Comparison of ENCODE assay signal across 11 mouse cellular contexts in genomic region chr4:108253317-108253716, GRCm38 (mm10). TPM values are rescaled to one million over a fixed set of nuclear protein-coding genes. Genes with fewer than 3 reads are reported as not detected.
DNase-seq lines count a peak whose midpoint lies in the region; ATAC-seq and TF ChIP-seq lines count a peak whose summit lies in the region.
"Had no signal": no experiment of that assay in that cellular context is flagged by ENCODE, and none has a peak within 500 bp of the region (broad histone marks: within the 10 kb centered on the region; RNA-seq: fewer than 3 reads in every experiment).

No protein-coding gene starts in this region.

- ATAC-seq in kidney, postnatal 0 days (replicated peaks; ENCODE audit: low FRiP score, low read depth), result no peak
- no peak for ATAC-seq in midbrain, postnatal 0 days (ENCODE audit: low FRiP score)
- no peak for ATAC-seq in midbrain, embryonic 16.5 days
- ATAC-seq in Patski, result no peak
- ATAC-seq: intestine, embryonic 15.5 days had no signal

- H3K4me2 ChIP-seq in kidney, postnatal 0 days (ENCODE audit: low read length), result no peak overlapping the region
- H3K4me2 ChIP-seq in midbrain, postnatal 0 days (ENCODE audit: low read depth, low read length, poor library complexity, severe bottlenecking), result no peak overlapping the region
- H3K4me2 ChIP-seq in midbrain, embryonic 16.5 days (ENCODE audit: low read length), result no peak overlapping the region
- H3K4me2 ChIP-seq: intestine, embryonic 15.5 days had no signal

- no peak overlapping the region for H3K27ac ChIP-seq in kidney, postnatal 0 days
- H3K27ac ChIP-seq in midbrain, postnatal 0 days (ENCODE audit: low read depth, low read length), result no peak overlapping the region
- H3K27ac ChIP-seq in midbrain, embryonic 16.5 days (ENCODE audit: low read length), result no peak overlapping the region
- H3K27ac ChIP-seq: intestine, embryonic 15.5 days had no signal

- TF ChIP-seq CTCF in kidney, postnatal 0 days (IDR thresholded peaks at IDR 0.05; ENCODE audit: low read depth), result peak; percentile 44
- TF ChIP-seq CTCF in midbrain, postnatal 0 days (IDR thresholded peaks at IDR 0.05), result peak; percentile 41
- peak; percentile 56 for TF ChIP-seq CTCF in Patski (IDR thresholded peaks at IDR 0.05)

- intact Hi-C loops in left cerebral cortex, postnatal 25 days (cut with DNase I), result loop anchor here (5.0 kb wide), 1 partner anchor 74 kb away; the partner anchor contains the start of gene Coa7

- H3K4me1 ChIP-seq in kidney, postnatal 0 days (replicated peaks; ENCODE audit: insufficient read depth, low read length), result no peaks in the 10 kb centered on the region
- no peaks in the 10 kb centered on the region for H3K4me1 ChIP-seq in midbrain, postnatal 0 days (ENCODE audit: insufficient read depth, low read length)
- H3K4me1 ChIP-seq in midbrain, embryonic 16.5 days (ENCODE audit: control insufficient read depth, insufficient read depth, low read length), result no peaks in the 10 kb centered on the region
- H3K4me1 ChIP-seq: intestine, embryonic 15.5 days had no signal

- H3K36me3 ChIP-seq in kidney, postnatal 0 days (ENCODE audit: insufficient read depth, low read length), result peaks cover 30% of the 10 kb centered on the region
- peaks cover 50% of the 10 kb centered on the region for H3K36me3 ChIP-seq in midbrain, postnatal 0 days (ENCODE audit: insufficient read depth, low read length)
- peaks cover 54% of the 10 kb centered on the region for H3K36me3 ChIP-seq in midbrain, embryonic 16.5 days (ENCODE audit: control insufficient read depth, insufficient read depth, low read length)

- H3K4me3 ChIP-seq in kidney, postnatal 0 days (replicated peaks; ENCODE audit: low read depth, low read length), result no peak overlapping the region
- H3K4me3 ChIP-seq in midbrain, postnatal 0 days (ENCODE audit: low read depth, low read length), result no peak overlapping the region
- H3K4me3 ChIP-seq in midbrain, embryonic 16.5 days (ENCODE audit: low read depth, low read length), result no peak overlapping the region
- H3K4me3 ChIP-seq: intestine, embryonic 15.5 days had no signal

- WGBS in kidney, postnatal 0 days, result 91% methylated on average over 6 of the region's 6 CpGs
- 88% methylated on average over 6 of the region's 6 CpGs for WGBS in midbrain, postnatal 0 days
- WGBS in midbrain, embryonic 16.5 days, result 90% methylated on average over 6 of the region's 6 CpGs

- DNase-seq in kidney, postnatal 0 days (ENCODE audit: low spot score), result no peak
- no peak for DNase-seq in kidney, adult 8-10 months
- DNase-seq in midbrain, postnatal 0 days (ENCODE audit: low spot score), result no peak
- no peak for DNase-seq in Patski (ENCODE audit: low read depth, low spot score)
- peak; percentile 50 for DNase-seq in thymus, postnatal 4 days
- no peak for DNase-seq in left cerebral cortex, postnatal 25 days (ENCODE audit: low spot score in 2 of 2)
- DNase-seq: gastrocnemius, postnatal 10 days; heart, postnatal 14 days had no signal

- POLR2A ChIA-PET in Patski (lab: Charles Lee), result no interaction called here

- no peaks in the 10 kb centered on the region for H3K9me3 ChIP-seq in kidney, postnatal 0 days (replicated peaks; ENCODE audit: low read length)
- H3K9me3 ChIP-seq in midbrain, postnatal 0 days (ENCODE audit: low read length), result no peaks in the 10 kb centered on the region
- H3K9me3 ChIP-seq in midbrain, embryonic 16.5 days (replicated peaks; ENCODE audit: control insufficient read depth, low read length, poor library complexity, severe bottlenecking), result no peaks in the 10 kb centered on the region
- H3K9me3 ChIP-seq: intestine, embryonic 15.5 days had no signal

- CTCF ChIA-PET in Patski (lab: Charles Lee), result no interaction called here

- no peak overlapping the region for H3K9ac ChIP-seq in kidney, postnatal 0 days (ENCODE audit: low read depth, low read length)
- H3K9ac ChIP-seq in midbrain, postnatal 0 days (replicated peaks; ENCODE audit: low read length, poor library complexity, severe bottlenecking), result no peak overlapping the region
- H3K9ac ChIP-seq in midbrain, embryonic 16.5 days (ENCODE audit: low read depth, low read length), result no peak overlapping the region
- H3K9ac ChIP-seq: intestine, embryonic 15.5 days had no signal

- in situ Hi-C loops in Patski (cut with MboI; ENCODE audit: low pct_unique_long_range_greater_than_20kb), result no loop called here

- no peaks in the 10 kb centered on the region for H3K27me3 ChIP-seq in kidney, postnatal 0 days (ENCODE audit: insufficient read depth, low read length)
- no peaks in the 10 kb centered on the region for H3K27me3 ChIP-seq in midbrain, postnatal 0 days (ENCODE audit: insufficient read depth, low read length)
- H3K27me3 ChIP-seq in midbrain, embryonic 16.5 days (ENCODE audit: control insufficient read depth, insufficient read depth, low read depth, low read length), result no peaks in the 10 kb centered on the region
- H3K27me3 ChIP-seq in Patski, result no peaks in the 10 kb centered on the region
- H3K27me3 ChIP-seq: intestine, embryonic 15.5 days had no signal

RNA-seq across cellular contexts. Expression of gene Zyg11a, which starts 35.5 kb away (rescaled TPM):
- 0.05 TPM in 1 of 2 replicates, not detected in the other for polyA plus RNA-seq in kidney, postnatal 0 days (2015; fragmentation: Nextera tagmentation; extraction: Ambion mirVana)
- total RNA-seq in midbrain, postnatal 0 days (2014; rRNA removed), result 0.47 TPM in 1 of 2 replicates, not detected in the other
- polyA plus RNA-seq in midbrain, postnatal 0 days (2015; fragmentation: Nextera tagmentation; extraction: Ambion mirVana), result 0.09 TPM in 1 of 2 replicates, not detected in the other
- not detected in 2 replicates for polyA plus RNA-seq in midbrain, embryonic 16.5 days (2015; fragmentation: Nextera tagmentation; extraction: Ambion mirVana)
- polyA plus RNA-seq in Patski (2021), result 0.05 TPM
- total RNA-seq in left cerebral cortex, postnatal 25 days (2021), result not detected
- polyA plus RNA-seq: stomach, embryonic 14.5 days had no signal

RNA-seq across cellular contexts. Expression of gene Zyg11b, which starts 47.6 kb away (rescaled TPM):
- polyA plus RNA-seq in kidney, postnatal 0 days (2015; fragmentation: Nextera tagmentation; extraction: Ambion mirVana), result 7.4 and 7.5 TPM in 2 replicates
- 131 and 162 TPM in 2 replicates for total RNA-seq in midbrain, postnatal 0 days (2014; rRNA removed)
- polyA plus RNA-seq in midbrain, postnatal 0 days (2015; fragmentation: Nextera tagmentation; extraction: Ambion mirVana), result 22.3 and 26.0 TPM in 2 replicates
- polyA plus RNA-seq in midbrain, embryonic 16.5 days (2015; fragmentation: Nextera tagmentation; extraction: Ambion mirVana), result 37.0 and 38.3 TPM in 2 replicates
- 16.8 TPM for polyA plus RNA-seq in Patski (2021)
- total RNA-seq in left cerebral cortex, postnatal 25 days (2021), result 100 to 1,000 TPM; 107 TPM
